Mouse (Mus musculus): ENCODE data around the gene Spdl1.
"Not testable (repeated sequence)": the region's sequence is repeated elsewhere in the genome, so short reads cannot be mapped to it uniquely, and the experiment has no call there.

Spdl1 gene

DNA sequence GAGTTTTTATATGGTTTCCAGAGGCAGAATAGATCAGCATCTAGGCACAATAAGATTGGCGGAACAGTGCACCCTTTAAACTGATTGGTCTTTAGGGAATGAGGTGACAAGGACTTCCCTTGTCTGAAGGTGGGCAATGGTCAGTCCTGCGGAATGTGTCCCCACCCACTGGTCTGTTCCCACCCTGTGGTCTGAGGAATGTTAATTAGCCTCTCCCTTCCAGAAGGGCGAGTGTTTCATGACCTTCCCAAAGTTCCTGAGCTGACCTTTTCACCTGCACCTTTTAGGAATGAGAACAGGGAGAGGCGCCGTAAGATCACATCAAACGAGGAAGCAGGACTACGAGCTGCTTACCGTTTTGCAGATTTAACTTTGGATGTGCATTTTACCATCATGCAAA is 35.4 kb downstream of the Spdl1 start:
- DNase-seq (ENCODE audit: low spot score) = not testable (repeated sequence)

DNA sequence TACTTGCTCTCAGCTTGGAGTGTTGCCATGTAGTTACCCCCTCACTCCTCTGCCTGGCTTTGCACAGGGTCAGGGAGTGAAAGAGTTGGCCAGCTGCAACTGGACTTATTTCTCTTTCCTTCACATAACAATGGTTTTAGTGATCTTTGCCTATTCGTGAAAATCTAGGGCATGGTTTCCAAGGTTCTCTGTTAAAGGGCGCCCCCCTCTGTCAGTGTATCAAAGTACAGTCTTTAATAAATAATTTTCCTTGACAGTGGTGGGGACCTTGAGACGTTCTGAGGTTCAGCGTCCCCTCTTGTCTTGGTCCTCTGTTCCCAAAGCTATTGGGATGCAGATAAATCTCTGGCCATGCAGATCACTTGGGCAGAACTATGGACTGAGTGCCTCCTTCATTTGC is 37.3 kb downstream of the Spdl1 start:
- no peak for DNase-seq (ENCODE audit: low spot score)

DNA sequence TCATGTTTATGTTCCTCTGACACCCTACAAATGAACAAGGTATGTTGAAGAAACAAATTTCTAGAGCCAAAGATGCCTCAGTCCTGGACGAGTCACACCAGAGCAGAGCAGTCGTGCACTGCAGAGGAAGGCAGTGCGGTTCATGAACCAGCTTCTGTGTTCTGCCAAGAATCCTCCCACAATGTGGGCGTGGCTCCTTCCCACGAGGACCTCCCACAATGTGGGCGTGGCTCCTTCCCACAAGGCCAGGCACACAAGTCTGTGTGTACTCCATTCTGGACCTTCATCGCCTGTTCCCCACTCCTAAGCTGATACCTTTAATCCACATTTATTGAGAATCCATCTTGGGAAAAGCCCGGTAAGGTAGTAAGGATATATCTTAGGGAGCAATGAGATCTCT is 41.6 kb downstream of the Spdl1 start:
- DNase-seq (ENCODE audit: low spot score) = no peak

DNA sequence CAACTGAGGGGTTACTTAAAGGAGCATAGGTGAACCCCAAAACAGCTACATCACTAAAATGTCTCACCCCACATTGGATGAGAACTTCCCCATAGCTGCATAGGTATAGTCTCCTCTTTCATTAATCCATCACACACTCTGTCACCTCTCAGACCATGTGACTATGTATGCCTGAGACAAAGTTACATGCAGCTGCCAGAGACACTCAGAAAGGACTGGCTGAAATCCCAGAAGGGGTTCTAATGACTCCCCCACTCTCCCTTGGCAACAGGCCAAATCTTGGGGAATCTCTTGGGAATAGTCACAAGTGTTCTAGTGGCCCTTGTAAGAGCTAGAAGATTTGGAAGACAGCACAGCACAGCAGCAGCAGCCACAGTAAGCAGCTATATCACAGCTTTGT is 48.6 kb downstream of the Spdl1 start:
- no peak for DNase-seq (ENCODE audit: low spot score)

DNA sequence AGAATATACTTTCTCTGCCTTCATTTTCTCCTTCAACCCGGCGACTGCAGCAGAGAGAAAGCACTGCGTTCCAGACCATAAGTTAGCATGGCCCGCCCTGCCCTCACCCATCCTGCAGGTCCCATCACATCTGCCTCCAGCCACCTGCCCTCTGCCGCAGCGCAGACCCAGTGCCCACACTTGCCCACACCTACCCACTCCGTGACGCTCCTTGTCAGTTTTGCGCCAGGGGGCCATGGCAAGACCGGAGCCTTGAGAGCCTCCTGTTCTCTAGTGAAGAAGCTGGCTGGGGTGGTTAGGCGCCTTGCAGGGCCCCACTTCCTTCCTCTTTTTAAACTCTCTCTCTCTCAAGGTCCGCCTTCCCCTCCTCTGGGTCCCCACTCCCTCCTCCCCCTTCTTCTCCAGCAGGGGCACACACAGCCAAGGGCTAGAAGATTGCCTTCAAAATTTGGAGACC is 49.8 kb downstream of the Spdl1 start, which contains the start of gene Dock2:
Gene Dock2 (minus strand): TSS at position 306 of the 457 bp plus-strand sequence.
- peak; percentile 62 for DNase-seq (ENCODE audit: low spot score)

DNA sequence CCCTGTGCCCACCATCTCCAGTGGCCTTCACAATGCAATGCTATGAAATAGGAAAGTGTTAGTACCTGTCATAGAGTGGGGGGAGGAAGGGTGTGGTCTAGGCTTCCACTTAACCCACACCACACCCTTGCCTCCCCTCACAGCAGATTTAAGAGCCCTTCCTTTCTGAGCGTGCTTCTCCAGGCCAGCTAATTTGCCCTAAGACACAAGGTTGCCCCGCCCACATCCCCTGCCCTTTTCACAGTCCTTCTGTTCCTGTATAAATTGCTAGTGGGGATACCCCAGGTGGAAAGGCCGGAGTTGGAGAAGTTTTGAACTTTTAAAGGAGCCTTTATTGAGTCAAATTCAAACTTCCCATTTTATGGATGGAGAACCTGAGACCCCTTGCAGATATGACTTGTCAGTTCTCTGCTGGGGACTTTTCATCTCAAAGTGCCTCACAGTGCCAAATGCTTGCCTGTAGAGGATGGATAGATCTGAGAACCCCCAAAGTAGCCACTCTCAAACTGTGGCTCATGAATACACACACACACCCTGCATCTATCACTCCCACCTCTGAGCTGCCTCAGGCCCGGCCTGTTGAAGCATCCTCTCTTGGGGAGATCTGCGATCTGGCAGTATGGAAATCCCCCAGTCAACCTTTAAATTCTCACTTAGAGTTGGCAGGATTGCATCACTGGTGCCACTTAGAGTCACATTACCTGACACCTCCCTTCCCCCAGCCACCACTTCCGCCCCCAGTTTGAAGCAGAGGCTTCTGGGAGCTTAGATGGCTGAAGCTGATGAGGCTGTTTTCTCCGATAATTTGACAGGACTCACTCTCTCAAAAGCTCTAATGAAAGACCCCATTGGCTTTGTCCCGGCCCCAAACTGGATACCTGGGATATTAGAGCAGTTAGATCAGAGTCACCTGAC is 50.7 kb downstream of the Spdl1 start:
- peak; percentile 74 for DNase-seq (ENCODE audit: low spot score)

DNA sequence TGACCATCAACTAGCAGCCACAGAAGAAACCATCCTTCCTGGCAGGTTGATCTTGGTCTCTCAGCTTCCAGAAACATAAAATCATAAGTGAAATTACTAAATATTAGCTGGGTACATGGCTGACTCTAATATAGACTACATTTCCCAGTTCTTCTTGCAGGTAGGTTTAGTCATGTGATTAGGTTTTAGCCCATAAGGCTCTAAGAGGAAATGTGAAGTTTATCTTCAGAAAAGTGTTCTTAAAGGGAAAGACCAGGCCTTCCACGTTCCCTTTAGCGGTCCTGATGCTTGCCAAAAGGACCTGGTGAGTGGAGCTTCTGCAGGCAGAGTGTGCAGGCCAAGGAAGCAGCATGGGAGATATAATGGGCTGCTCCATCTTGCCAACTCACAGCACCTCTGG is 52.7 kb downstream of the Spdl1 start:
- no peak for DNase-seq (ENCODE audit: low spot score)

DNA sequence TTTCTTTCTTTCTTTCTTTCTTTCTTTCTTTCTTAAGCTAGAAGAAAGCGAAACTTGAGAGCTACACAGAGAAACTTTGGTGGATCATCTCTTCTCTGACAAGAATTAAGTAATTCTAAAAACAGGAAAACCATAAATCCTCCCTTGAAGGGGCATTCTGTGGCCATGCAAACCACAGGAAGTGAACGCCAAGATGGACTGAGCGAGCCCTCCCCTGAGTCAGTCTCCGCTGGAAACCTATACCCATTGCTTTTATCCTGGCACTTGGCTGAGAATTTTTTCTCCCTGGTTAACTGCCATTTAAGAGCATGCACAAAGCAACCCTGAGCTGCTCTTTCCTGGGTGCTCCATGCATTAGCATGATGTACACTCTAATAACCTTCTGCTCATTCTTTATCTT is 53.5 kb downstream of the Spdl1 start:
- DNase-seq (ENCODE audit: low spot score) = no peak

DNA sequence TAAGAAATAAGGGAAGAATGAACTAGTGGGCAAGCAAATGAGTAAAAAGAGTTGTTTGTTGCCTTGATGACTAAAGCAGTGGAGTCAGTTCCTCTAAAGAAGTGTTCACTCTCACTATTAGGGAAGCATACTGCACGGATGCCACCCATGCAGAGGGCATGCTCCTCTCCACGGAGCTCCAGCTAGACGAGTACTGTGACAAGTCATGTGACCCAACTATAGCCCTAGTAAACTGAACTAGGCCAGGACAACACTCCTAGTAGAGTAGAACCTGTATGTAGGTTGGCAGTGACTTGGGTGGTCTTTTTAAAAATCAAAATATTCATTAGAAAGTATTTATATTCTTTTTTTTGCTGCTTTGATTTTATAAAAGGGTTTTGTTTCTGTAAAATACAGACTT is 55.1 kb downstream of the Spdl1 start:
- DNase-seq (ENCODE audit: low spot score) = peak; percentile 21

DNA sequence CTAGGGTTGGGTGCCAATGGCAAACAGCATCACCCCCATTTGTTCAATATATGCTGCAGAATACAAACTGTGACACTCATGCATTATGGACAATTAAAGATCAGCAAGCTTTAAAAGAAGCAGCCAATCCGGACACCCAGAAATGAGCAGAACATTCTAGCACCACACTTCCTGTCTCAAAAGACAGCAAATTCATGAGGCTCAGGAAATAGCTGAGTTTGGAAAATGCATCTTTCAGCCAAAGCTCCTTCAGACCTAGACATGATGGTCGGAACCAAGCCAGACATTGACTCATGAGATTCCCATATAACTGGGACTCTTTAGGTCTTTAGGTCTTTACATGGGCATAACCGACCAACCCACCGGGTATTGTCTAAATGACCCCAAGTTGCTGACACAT is 55.9 kb downstream of the Spdl1 start:
- DNase-seq (ENCODE audit: low spot score) = no peak

DNA sequence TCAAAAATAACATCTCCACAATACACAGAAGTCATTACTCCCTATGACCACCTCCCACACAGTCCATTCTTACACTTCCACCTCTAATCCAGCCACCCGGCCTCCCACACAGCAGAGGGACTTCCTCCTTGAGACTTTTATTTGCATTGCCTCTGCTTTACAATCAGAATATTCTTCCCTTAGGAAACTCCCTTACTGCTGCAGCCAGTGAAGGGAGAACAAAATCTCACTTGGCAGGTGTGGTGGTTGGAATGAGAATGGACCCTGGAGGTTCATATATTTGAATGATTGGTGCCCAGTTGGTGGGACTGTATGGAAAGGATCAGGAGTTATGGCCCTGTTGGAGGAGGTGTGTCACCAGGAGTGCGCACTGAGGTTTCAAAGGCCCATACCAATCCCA is 57.4 kb downstream of the Spdl1 start:
- DNase-seq (ENCODE audit: low spot score) = no peak

DNA sequence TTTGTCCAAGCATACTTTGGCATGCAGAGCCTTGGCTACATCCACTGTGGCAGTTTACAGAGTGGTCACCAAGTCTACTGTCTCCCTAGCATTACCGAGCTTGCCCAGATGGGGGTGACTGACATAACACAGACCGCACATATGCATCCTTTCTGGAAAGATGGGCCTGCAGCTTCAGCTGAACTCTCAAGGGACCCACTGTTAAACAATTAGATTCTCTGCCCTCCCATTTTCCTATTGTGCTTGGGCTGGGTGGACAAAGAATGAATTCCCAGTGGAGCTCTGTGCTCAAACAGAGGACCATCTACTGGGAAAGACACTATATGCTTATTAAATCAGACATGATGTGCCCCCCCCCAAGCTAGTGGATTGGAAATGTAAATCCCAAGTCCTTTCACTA is 58.8 kb downstream of the Spdl1 start:
- no peak for DNase-seq (ENCODE audit: low spot score)

DNA sequence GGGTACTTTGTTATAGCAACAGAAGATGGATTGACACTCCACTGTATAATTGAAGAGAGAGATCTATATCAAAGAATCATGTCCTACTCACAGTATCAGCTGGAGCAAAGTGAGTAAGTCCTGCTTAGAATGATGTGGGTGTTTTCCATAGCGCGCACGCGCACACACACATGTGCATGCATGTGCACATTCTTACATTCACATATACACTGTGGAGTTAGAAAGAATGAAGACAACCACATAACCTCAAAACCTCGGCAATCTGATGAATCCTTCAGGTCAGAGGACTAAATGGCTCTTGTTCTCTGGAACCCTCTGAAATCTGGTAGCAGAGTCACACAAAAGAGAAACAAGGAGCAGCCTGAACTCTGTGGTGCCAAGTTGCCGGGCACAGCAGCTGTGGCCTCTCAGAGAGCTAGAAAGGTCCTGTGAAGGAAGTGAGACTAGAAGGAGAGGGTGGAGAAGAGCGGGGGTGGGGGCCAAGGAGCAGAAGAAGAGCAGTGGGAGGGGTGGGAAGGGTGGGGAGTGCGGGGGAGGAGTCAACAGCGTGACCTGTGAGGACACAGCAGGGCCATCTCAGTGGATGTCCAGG is 60.0 kb downstream of the Spdl1 start:
- no peak for DNase-seq (ENCODE audit: low spot score)

DNA sequence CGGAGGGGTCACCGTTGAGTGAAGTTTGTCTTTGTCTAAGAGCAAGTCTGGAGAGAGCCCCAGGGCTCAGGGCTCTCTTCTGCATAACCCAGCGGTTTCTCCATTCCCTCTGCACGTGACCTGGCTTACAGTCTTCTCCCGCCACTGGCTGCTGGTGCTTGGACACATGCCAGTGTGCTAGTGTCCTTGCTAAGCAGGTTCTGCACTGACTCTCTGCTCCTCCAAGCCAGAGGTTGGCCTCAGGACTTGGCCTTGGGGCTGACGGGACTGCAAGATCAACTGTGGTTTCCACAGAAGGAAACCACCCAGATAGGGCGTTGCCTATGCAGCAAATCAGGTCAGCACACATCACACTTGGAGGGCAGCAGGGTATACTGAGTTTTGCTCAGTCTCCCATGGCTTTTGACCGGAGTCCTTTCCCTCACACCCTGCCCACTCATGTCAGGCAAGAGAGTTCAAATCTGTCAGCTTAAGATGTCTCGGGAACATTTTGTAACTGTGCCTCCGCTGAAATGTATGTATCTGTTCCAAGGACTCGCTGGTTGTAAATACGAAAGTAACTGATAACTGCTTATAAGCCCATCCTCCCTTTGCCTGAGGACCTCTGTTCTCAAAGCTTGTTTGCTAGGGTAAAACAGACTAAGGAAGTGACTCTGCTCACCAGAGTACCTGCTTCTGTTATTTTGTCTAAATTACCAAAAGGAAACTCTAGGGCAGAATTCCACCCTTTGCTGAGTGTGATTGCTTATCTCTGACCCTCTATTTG is 62.0 kb downstream of the Spdl1 start:
- peak; percentile 66 for DNase-seq (ENCODE audit: low spot score)

DNA sequence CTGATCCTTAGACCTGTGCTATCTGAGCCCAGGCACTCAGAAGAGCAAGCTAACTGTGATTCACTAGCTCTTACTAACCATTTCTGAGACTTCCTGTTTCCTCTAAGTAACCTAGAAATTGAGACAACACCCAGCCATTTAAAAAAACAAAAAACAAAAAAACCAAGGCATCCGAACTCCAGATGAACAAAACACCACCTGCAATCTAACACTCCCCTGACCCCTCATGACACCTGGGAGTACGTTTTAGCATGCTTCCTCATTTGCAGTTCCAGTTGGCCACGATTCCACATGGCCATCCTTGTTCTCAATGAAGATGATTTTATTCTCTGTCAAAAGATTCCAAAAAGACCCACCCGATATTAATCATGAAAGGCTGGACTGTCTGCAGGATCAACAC is 62.8 kb downstream of the Spdl1 start:
- DNase-seq (ENCODE audit: low spot score) = peak; percentile 28

DNA sequence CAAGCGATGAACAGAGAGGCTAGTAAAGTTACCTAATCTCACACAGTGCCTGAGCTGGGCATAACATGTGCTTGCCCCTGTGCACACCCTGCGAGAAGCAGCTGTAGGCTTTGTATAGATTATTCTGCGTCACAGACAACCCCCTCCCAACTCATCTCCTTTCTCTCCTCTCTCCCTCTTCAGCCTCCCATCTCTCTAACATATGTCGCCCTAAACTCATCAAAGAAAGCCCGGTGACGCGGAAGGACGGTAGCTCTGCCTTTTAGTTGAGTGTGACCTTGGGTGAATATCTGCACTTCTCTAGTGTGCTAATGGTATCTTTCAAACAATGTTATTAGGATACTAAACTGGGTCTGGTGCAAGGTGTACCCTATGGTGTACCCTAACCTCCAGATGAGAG is 63.5 kb downstream of the Spdl1 start:
- no peak for DNase-seq (ENCODE audit: low spot score)

DNA sequence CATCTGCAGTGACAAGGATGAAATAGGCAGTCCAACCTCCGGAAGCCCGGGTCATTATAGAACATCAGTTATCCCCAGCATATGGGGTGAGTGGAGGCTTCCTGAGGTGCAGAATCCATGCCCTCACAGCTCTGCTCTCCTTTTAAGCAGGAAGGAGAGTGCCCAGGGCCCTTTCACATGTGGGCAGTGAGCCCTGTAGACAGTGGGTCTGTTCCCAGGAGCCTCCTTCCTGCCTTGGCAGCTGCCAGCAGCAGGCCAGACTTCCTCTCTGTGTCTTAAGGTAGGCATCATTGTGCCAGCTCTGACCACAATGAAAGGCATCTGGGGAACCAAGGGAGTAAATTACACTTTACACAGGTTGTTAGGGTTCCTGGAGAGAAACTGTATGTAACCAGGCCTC is 64.0 kb downstream of the Spdl1 start:
- no peak for DNase-seq (ENCODE audit: low spot score)

DNA sequence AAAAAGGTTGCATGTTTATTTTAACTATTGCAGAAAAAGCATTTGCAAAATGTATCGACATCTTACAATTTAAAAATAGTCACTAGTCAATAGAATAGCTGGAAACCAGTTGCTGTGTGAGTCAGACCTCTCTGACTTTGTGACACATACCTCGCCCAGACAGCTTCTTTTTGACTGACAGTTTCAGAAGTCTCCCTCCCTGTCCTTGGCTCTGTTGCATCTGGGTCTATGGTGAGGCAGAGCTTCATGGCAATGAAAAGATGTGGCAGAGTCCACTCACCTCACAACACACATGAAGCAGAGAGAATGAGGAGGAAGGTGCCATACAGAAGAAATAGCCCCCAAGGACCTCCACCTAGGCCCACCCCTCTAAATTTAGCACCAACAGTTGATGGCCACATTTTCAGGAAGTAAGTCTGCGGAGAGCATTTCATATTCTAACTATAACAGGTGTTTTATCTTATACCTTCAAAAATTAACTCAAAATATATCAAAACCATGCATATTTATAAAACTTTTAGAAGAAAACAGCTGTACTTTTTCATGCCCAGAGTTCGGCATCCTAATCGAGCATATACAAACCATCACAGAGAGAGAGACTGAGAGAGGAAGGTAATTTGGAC is 69.6 kb downstream of the Spdl1 start:
- no peak for DNase-seq (ENCODE audit: low spot score)

DNA sequence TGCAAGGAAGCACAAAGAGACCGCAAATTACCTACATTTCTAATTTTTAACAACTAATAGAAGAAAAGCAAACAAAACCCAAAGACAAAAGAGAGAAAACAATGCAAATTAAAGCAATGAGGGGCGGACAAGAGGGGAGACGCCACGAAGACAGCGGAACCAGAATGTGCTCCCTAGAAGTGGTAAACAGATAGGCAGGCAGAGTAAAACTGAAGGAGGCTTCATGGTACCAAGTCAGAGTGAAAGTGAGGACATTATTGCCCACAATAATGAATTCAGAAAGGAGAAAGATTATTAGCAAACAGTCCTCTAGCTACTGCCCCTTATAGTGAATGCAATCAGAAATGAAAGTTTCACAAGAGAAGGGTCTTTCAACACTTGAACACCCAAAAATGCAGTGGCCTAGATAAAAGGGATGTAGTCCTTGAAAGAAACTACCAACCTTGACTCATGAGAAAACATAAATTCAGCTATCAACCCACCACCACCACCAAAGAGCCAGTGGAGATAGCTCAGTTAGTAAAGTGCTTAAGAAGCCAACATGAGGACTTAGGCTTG is 70.8 kb downstream of the Spdl1 start:
- no peak for DNase-seq (ENCODE audit: low spot score)

DNA sequence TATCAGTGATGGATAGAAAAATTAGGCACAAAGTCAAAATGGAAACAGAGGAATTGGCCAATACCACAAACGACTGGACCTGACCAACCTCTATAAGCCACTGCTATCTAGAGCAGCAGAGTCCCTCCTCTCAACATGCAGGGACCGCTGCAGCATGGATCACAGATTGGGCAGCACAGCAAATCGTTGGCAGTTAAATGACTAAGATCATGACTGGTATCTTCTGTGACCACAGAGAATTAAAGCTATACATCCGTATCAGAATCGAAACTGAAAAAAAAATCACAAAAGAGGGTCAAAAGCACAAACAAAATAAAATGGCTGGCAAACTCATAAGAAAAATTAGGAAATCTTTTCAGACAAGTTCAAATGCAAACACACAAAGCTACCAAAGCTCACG is 71.3 kb downstream of the Spdl1 start:
- DNase-seq (ENCODE audit: low spot score) = no peak

DNA sequence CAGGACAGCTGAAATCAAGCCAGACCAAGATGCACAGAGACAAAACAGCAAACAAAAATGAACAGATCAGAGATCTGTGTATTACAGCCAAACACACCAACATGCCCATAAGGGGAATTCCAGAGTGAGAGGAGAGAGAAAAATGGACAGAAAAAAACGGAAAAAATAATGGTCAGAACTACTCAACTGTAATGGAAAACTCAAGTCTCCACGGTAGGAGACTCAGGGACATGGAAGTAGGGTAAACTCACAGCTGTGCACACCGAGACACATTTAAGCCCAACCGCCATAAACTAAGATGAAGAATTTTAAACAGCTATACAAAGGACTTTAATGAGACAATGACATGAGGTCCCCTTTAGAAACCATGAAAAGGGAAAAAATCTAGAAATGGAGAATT is 73.9 kb downstream of the Spdl1 start:
- no peak for DNase-seq (ENCODE audit: low spot score)
